In genomic region chr4:44028303-44029135, GRCm38 (mm10) we compare ENCODE assay signal across 10 mouse cellular contexts. TPM values are rescaled to one million over a fixed set of nuclear protein-coding genes. Genes with fewer than 3 reads are reported as not detected.
DNase-seq lines count a peak whose midpoint lies in the region; ATAC-seq and TF ChIP-seq lines count a peak whose summit lies in the region.
"Had no signal": no experiment of that assay in that cellular context is flagged by ENCODE, and none has a peak within 500 bp of the region (broad histone marks: within the 10 kb centered on the region; RNA-seq: fewer than 3 reads in every experiment).

No protein-coding gene starts in this region.

- no peak overlapping the region for H3K27ac ChIP-seq in forebrain, embryonic 11.5 days (ENCODE audit: low read depth, low read length)
- H3K27ac ChIP-seq in forebrain, postnatal 0 days (ENCODE audit: low read depth, low read length) = no peak overlapping the region
- H3K27ac ChIP-seq in heart, postnatal 0 days (ENCODE audit: low read depth) = peak overlapping the region; percentile 87
- H3K27ac ChIP-seq in limb, embryonic 15.5 days = peak overlapping the region; percentile 8; the same call in 1 of the 2 replicates
- H3K27ac ChIP-seq: macrophage had no signal

- H3K4me1 ChIP-seq in forebrain, embryonic 11.5 days (replicated peaks; ENCODE audit: control insufficient read depth, insufficient read depth, low read length) = peaks cover 5% of the 10 kb centered on the region
- no peaks in the 10 kb centered on the region for H3K4me1 ChIP-seq in forebrain, postnatal 0 days (ENCODE audit: insufficient read depth)
- H3K4me1 ChIP-seq in heart, postnatal 0 days (ENCODE audit: control insufficient read depth, insufficient read depth) = peaks cover 39% of the 10 kb centered on the region
- H3K4me1 ChIP-seq in limb, embryonic 15.5 days = no peaks in the 10 kb centered on the region

- no peak overlapping the region for H3K4me2 ChIP-seq in forebrain, embryonic 11.5 days (ENCODE audit: low read depth, low read length, severe bottlenecking)
- H3K4me2 ChIP-seq in forebrain, postnatal 0 days (ENCODE audit: low read depth) = no peak overlapping the region
- peak overlapping the region; percentile 6; the same call in 1 of the 2 replicates for H3K4me2 ChIP-seq in heart, postnatal 0 days (ENCODE audit: low read depth, low read length)
- H3K4me2 ChIP-seq in limb, embryonic 15.5 days = no peak overlapping the region

- peaks cover 72% of the 10 kb centered on the region for H3K27me3 ChIP-seq in forebrain, embryonic 11.5 days (ENCODE audit: control insufficient read depth, insufficient read depth, low read length)
- no peaks in the 10 kb centered on the region for H3K27me3 ChIP-seq in forebrain, postnatal 0 days (ENCODE audit: insufficient read depth, low read length)
- H3K27me3 ChIP-seq in heart, postnatal 0 days (ENCODE audit: control insufficient read depth, insufficient read depth, low read length) = no peaks in the 10 kb centered on the region
- no peaks in the 10 kb centered on the region for H3K27me3 ChIP-seq in limb, embryonic 15.5 days

- H3K36me3 ChIP-seq in forebrain, embryonic 11.5 days (ENCODE audit: control insufficient read depth, insufficient read depth, low read length) = peaks cover 16% of the 10 kb centered on the region
- peaks cover 79% of the 10 kb centered on the region for H3K36me3 ChIP-seq in forebrain, postnatal 0 days (ENCODE audit: insufficient read depth)
- peaks cover 71% of the 10 kb centered on the region for H3K36me3 ChIP-seq in heart, postnatal 0 days (replicated peaks; ENCODE audit: control insufficient read depth, insufficient read depth, low read length)
- H3K36me3 ChIP-seq in limb, embryonic 15.5 days = peaks cover 97% of the 10 kb centered on the region

- H3K9me3 ChIP-seq in forebrain, embryonic 11.5 days (ENCODE audit: control insufficient read depth, low read length) = no peaks in the 10 kb centered on the region
- no peaks in the 10 kb centered on the region for H3K9me3 ChIP-seq in forebrain, postnatal 0 days (ENCODE audit: low read length)
- H3K9me3 ChIP-seq in heart, postnatal 0 days (replicated peaks; ENCODE audit: control insufficient read depth, low read length) = no peaks in the 10 kb centered on the region
- no peaks in the 10 kb centered on the region for H3K9me3 ChIP-seq in limb, embryonic 15.5 days

- 20% methylated on average over 16 of the region's 16 CpGs for WGBS in forebrain, embryonic 11.5 days
- WGBS in forebrain, postnatal 0 days = 22% methylated on average over 16 of the region's 16 CpGs
- WGBS in heart, postnatal 0 days = 42% methylated on average over 16 of the region's 16 CpGs
- WGBS in limb, embryonic 15.5 days = 53% methylated on average over 16 of the region's 16 CpGs

- no peak for TF ChIP-seq CTCF in forebrain, postnatal 0 days (IDR thresholded peaks at IDR 0.05; ENCODE audit: low read depth)
- TF ChIP-seq CTCF in heart, postnatal 0 days (IDR thresholded peaks at IDR 0.05; ENCODE audit: low read depth) = no peak

- ATAC-seq in forebrain, embryonic 11.5 days (replicated peaks; ENCODE audit: low FRiP score) = peak; percentile 33; the same call in 1 of the 2 replicates
- ATAC-seq in forebrain, postnatal 0 days = no peak
- ATAC-seq in heart, postnatal 0 days (ENCODE audit: insufficient read depth, low read depth) = peak; percentile 65
- peak; percentile 42; the same call in 1 of the 2 replicates for ATAC-seq in limb, embryonic 15.5 days (ENCODE audit: insufficient number of reproducible peaks, low FRiP score, low TSS enrichment, low read depth)
- ATAC-seq in erythroid progenitor cell, adult 5-6 weeks (replicated peaks; ENCODE audit: low FRiP score, poor library complexity, severe bottlenecking) = no peak

- no peak overlapping the region for H3K9ac ChIP-seq in forebrain, embryonic 11.5 days (ENCODE audit: low read length)
- no peak overlapping the region for H3K9ac ChIP-seq in forebrain, postnatal 0 days
- no peak overlapping the region; the same call in 1 of the 2 replicates for H3K9ac ChIP-seq in heart, postnatal 0 days (replicated peaks; ENCODE audit: low read depth, low read length)
- H3K9ac ChIP-seq in limb, embryonic 15.5 days = no peak overlapping the region

- peak; percentile 69 for DNase-seq in forebrain, embryonic 11.5 days (ENCODE audit: low spot score)
- no peak for DNase-seq in forebrain, postnatal 0 days
- peak; percentile 86 for DNase-seq in brain, adult 2 months (ENCODE audit: low read depth, low spot score)
- peak; percentile 75 for DNase-seq in heart, postnatal 0 days (ENCODE audit: low spot score)
- no peak for DNase-seq in adrenal gland, postnatal 4 days (ENCODE audit: low spot score in 2 of 2)
- DNase-seq in urinary bladder, postnatal 10 days (ENCODE audit: low spot score) = no peak

- H3K4me3 ChIP-seq in forebrain, embryonic 11.5 days (ENCODE audit: low read depth, low read length) = no peak overlapping the region
- no peak overlapping the region for H3K4me3 ChIP-seq in forebrain, postnatal 0 days (ENCODE audit: low read depth, low read length)
- no peak overlapping the region for H3K4me3 ChIP-seq in heart, postnatal 0 days (ENCODE audit: low read depth, low read length)
- no peak overlapping the region for H3K4me3 ChIP-seq in limb, embryonic 15.5 days

- TF ChIP-seq EP300 in heart, postnatal 0 days (IDR thresholded peaks at IDR 0.05; ENCODE audit: low read depth) = no peak

RNA-seq across cellular contexts. Expression of gene Clta, which starts 24.3 kb away (rescaled TPM):
- polyA plus RNA-seq in forebrain, embryonic 11.5 days (2014; fragmentation: Nextera tagmentation; extraction: Ambion mirVana) = 211 and 223 TPM in 2 replicates
- total RNA-seq in forebrain, postnatal 0 days (2014; rRNA removed) = 579 and 718 TPM in 2 replicates
- polyA plus RNA-seq in forebrain, postnatal 0 days (2015; fragmentation: Nextera tagmentation; extraction: Ambion mirVana) = 377 and 380 TPM in 2 replicates
- 128 and 168 TPM in 2 replicates for total RNA-seq in heart, postnatal 0 days (2014; rRNA removed; ENCODE audit: low replicate concordance)
- polyA plus RNA-seq in heart, postnatal 0 days (2015; fragmentation: Nextera tagmentation; extraction: Ambion mirVana) = 106 and 112 TPM in 2 replicates
- 236 and 246 TPM in 2 replicates for polyA plus RNA-seq in limb, embryonic 15.5 days (2015; fragmentation: Nextera tagmentation; extraction: Ambion mirVana)
- 151 and 166 TPM in 2 replicates for total RNA-seq in erythroid progenitor cell, adult 5-6 weeks (2015; ENCODE audit: low replicate concordance)
- 108 and 147 TPM in 2 replicates for total RNA-seq in erythroid progenitor cell, adult 5-6 weeks (2017; ENCODE audit: low replicate concordance)
- 100 to 1,000 TPM; 202 to 211 TPM for total RNA-seq in adrenal gland, postnatal 4 days (2021)

RNA-seq across cellular contexts. Expression of gene Ccin, which starts 45.2 kb away (rescaled TPM):
- polyA plus RNA-seq in forebrain, embryonic 11.5 days (2014; fragmentation: Nextera tagmentation; extraction: Ambion mirVana) = not detected in 2 replicates
- 0.19 and 0.46 TPM in 2 replicates for total RNA-seq in forebrain, postnatal 0 days (2014; rRNA removed)
- polyA plus RNA-seq in forebrain, postnatal 0 days (2015; fragmentation: Nextera tagmentation; extraction: Ambion mirVana) = 0.08 TPM in 1 of 2 replicates, not detected in the other
- not detected in 2 replicates for total RNA-seq in heart, postnatal 0 days (2014; rRNA removed; ENCODE audit: low replicate concordance)
- polyA plus RNA-seq in heart, postnatal 0 days (2015; fragmentation: Nextera tagmentation; extraction: Ambion mirVana) = not detected in 2 replicates
- polyA plus RNA-seq in limb, embryonic 15.5 days (2015; fragmentation: Nextera tagmentation; extraction: Ambion mirVana) = not detected in 2 replicates
- total RNA-seq in erythroid progenitor cell, adult 5-6 weeks (2015; ENCODE audit: low replicate concordance) = not detected in 2 replicates
- not detected in 2 replicates for total RNA-seq in erythroid progenitor cell, adult 5-6 weeks (2017; ENCODE audit: low replicate concordance)
- under 1 TPM in 1 of 2 experiments, not detected in 1; 0.20 TPM for total RNA-seq in adrenal gland, postnatal 4 days (2021)
- total RNA-seq: common myeloid progenitor, adult 5-6 weeks had no signal
- polyA plus RNA-seq: macrophage had no signal

RNA-seq across cellular contexts. Expression of gene Gne, which starts 55.5 kb away (rescaled TPM):
- 18.8 and 20.8 TPM in 2 replicates for polyA plus RNA-seq in forebrain, embryonic 11.5 days (2014; fragmentation: Nextera tagmentation; extraction: Ambion mirVana)
- 34.2 and 36.5 TPM in 2 replicates for total RNA-seq in forebrain, postnatal 0 days (2014; rRNA removed)
- 22.1 and 25.2 TPM in 2 replicates for polyA plus RNA-seq in forebrain, postnatal 0 days (2015; fragmentation: Nextera tagmentation; extraction: Ambion mirVana)
- total RNA-seq in heart, postnatal 0 days (2014; rRNA removed; ENCODE audit: low replicate concordance) = 44.0 and 45.5 TPM in 2 replicates
- 24.2 and 25.5 TPM in 2 replicates for polyA plus RNA-seq in heart, postnatal 0 days (2015; fragmentation: Nextera tagmentation; extraction: Ambion mirVana)
- 26.2 and 26.6 TPM in 2 replicates for polyA plus RNA-seq in limb, embryonic 15.5 days (2015; fragmentation: Nextera tagmentation; extraction: Ambion mirVana)
- 3.6 and 6.3 TPM in 2 replicates for total RNA-seq in erythroid progenitor cell, adult 5-6 weeks (2015; ENCODE audit: low replicate concordance)
- total RNA-seq in erythroid progenitor cell, adult 5-6 weeks (2017; ENCODE audit: low replicate concordance) = 2.5 and 7.6 TPM in 2 replicates
- total RNA-seq in adrenal gland, postnatal 4 days (2021) = 10 to 100 TPM; 34.8 to 48.5 TPM

Comparison
In these comparisons a context has a peak if more than half of its experiments do, and no peak if none do; other contexts are left out.
1. ATAC-seq: peak in forebrain, embryonic 11.5 days (single experiment), heart, postnatal 0 days (single experiment) and limb, embryonic 15.5 days (single experiment); none in forebrain, postnatal 0 days (single experiment) and erythroid progenitor cell, adult 5-6 weeks (single experiment).
2. DNase-seq: peak in forebrain, embryonic 11.5 days (single experiment), brain, adult 2 months (single experiment) and heart, postnatal 0 days (single experiment); none in forebrain, postnatal 0 days (single experiment), adrenal gland, postnatal 4 days (0 of 2) and urinary bladder, postnatal 10 days (single experiment).
3. H3K27ac ChIP-seq: peak in heart, postnatal 0 days (single experiment) and limb, embryonic 15.5 days (single experiment); none in forebrain, embryonic 11.5 days (single experiment) and forebrain, postnatal 0 days (single experiment).